Mouse (Mus musculus) frontal cortex, adult 2 months (tissue): ENCODE results near the gene Ppp1r7. TPM values are rescaled to one million over a fixed set of nuclear protein-coding genes. Genes with fewer than 3 reads are reported as not detected.
"Not testable (repeated sequence)": the region's sequence is repeated elsewhere in the genome, so short reads cannot be mapped to it uniquely, and the experiment has no call there.

Source experiments
- DNase-seq, 2 experiments: peaks; one replicate each; pipeline ENCODE4 v3.0.0; 2022; ENCODE audit warnings: low spot score in 1 of 2; ENCODE audit errors: extremely low spot score in 1 of 2
- polyA plus RNA-seq: library from polyadenylated mRNA; depleted of rRNA; stranded (reverse); fragments of >200 nt; gene quantifications from 2 replicates; pipeline ENCODE4 v1.2.3, GENCODE M21; 2012; rRNA removed

Ppp1r7 gene
- polyA plus RNA-seq, result 24.1 and 27.7 TPM in 2 replicates

DNA sequence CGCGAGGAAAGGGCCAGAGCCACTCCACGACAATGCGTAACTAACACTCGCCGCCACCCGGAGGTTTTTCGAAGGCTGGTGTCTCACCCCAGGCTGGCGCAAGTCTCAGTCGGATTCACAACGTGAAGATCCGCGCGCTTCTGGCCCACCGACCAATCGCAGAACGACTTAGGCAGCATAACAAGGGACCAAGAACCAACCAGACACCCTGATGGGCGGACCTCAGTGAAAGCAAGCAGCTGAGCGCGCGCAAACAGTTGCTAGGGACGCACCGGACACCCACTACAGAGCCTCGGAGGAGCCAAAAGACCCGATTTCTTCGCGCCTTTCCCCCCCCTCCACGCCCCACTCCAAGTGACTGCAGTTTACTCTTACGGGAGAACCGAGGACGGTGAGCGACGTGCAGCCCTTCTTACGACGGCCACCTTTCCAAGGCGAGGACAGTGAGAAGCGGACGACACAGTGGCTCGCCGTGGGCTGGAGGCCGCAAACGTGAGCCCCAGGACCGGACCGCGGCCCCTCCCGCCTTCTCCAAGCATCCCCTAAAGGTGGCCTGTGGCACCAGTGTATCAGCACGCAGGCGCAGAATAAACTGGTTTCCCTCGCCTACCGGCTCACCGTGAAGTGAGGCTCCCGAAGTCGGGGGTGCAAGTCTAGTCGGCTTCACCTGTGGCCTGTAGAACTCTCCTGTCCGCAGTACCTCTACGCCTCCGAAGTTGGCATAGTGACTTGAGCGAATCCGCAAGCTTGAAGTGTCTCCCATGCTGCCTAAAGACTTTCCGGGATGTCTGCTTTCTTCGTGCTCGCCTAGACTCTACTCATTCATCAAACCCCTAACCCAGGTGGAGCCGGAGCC, at the start of gene Ppp1r7, which contains the start of gene Pask:
Gene Ppp1r7, plus strand, starts transcription at position 207 of the 856 bp plus-strand sequence.
Gene Pask, minus strand, starts transcription at position 835 of the 856 bp plus-strand sequence.
- peak; percentile 93 to 96 for DNase-seq

DNA sequence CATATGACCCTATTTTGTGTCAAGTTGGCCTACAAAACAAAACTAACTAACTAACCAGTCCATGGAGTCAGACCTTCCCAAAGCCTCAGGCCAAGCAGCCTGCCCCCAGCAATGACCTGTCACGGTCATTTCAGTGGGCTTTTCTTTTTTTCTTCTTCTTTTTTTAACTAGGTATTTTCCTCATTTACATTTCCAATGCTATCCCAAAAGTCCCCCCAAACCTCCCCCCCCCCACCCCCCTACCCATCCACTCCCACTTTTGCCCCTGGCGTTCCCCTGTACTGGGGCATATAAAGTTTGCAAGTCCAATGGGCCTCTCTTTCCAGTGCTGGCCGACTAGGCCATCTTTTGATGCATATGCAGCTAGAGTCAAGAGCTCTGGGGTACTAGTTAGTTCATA, 48.2 kb upstream of the Ppp1r7 start:
- not testable (repeated sequence) for DNase-seq

DNA sequence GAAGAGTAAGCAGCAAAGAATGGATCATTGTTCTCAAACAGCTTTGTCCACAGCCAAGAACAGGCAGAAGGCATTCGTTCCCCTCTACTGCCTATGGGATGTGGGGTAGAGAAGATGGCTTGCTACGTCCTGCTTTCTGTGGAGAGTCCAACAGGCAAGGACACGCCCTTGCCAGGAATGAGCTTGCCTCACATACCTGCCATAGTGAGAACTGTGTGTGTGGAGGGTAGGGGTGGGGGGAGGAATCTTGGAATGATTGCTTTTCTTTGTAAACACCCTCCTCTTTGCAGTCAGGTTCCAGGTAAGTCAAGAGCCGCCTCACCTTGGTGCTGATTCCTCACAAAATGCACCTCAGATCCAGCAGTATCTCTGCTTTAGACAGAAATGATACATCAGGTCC, 42.9 kb upstream of the Ppp1r7 start:
- DNase-seq, result no peak

DNA sequence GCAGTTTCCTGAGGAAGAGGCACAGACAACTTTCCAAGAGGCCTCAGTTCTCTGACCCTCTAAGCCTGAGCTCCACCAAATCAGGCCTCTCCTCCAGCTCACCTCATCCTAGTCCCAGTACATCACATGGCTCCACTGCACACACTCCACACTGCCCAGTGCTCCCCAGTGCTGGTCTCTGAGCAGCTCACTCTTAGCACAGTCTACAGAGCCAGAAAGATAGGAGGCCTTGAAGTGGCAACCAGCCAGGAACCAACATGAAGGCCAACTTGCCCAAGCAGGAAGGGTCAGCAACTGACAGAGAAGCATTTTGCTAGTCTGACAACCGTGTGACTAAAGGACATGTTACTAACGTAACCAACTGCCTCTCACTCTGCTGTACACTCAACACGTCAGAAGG, 42.1 kb upstream of the Ppp1r7 start:
- DNase-seq, result no peak

DNA sequence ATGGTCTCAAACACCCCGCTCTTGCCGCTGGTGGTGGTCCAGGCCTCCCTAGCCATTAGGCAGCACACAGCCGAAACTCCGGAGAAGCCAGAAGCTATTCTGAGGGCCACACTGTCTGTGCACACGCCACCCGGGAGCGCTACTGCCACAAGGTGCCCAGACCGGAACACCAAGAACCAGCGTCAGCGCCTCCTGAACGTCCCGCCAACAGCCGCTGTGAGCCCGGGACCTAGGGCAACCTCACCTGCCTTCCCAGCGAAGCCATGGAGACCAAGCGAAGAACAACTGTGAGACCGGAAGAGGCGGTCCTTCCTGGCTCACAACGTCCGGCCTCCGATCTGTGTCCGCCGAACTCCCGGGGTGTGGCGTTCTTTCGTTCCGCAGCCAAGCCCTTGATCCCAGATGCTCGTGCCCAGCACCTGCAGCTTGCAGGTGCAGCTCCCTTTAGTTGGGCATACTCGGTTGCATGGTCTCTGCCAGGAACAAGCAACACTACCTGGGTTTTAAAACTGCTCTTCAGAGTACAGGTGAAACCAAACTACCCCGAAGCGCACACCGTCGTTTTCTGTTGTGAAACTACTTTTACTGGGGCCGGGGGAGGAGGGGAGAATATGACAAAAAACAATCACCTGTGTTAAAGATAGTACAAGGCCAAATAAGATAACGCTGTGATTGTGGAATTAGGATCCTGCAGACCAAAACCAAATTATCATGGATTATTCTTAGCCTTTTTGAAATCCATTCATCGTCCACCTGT, 36.9 kb upstream of the Ppp1r7 start, which contains the start of gene Mterf4:
Gene Mterf4, minus strand, starts transcription at position 335 of the 757 bp plus-strand sequence.
- DNase-seq, result peak; percentile 38 to 87

DNA sequence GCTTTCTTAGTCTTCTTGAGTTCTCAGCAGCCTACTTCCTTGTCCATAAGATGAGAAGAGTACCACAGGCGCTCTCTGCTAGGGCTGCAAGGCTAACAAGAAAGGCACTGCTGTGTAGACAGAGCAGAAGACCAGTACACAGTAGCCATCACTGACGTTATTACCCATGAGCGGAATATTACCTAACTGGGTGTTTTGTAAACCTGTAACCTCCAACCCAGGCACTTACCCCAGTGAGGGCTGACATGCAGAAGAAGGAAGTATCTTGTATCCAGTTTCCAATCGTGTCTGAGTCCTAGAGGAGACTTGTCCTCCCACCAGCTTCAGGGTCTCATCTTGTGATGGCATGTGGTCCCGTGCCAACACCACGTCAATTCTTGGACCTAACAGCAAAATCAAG, 18.7 kb upstream of the Ppp1r7 start:
- DNase-seq, result no peak

DNA sequence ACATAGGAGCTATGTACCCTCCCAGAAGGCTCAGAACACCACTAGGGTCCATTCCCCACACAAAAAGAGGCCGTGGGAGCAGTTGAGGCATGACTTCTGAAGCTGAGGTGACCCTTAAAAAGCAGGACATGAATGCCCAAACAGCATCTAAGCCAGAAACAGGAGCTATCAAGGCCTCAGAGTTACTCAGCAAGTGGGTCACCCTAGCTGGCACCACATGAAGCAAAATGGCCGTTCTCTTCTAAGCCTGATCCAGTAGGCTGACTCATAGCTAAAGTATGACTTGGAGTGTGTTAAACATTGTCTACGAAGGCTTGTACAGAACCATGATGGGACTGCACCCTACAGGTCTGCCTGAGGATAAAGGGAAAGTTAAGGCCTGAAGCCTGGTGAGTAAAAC, 16.2 kb upstream of the Ppp1r7 start:
- no peak for DNase-seq

DNA sequence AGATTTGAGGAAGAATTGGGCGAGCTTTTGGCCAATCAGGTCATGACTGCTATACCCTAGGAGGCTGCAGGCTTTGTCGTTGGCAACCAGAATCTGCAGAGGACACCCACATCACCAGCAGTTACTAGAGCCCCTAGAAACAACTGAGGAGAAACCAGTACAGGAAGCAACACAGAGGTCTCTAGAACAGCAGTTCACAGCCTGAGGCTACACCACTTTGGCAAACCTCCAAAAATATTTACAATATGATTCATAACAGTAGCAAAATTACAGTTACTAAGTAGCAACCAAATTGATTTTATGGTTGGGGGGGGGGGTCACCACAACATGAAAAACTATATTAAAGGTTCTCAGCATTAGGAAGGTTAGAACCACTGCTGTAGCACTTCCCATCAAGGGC, 8.0 kb upstream of the Ppp1r7 start:
- DNase-seq, result no peak

DNA sequence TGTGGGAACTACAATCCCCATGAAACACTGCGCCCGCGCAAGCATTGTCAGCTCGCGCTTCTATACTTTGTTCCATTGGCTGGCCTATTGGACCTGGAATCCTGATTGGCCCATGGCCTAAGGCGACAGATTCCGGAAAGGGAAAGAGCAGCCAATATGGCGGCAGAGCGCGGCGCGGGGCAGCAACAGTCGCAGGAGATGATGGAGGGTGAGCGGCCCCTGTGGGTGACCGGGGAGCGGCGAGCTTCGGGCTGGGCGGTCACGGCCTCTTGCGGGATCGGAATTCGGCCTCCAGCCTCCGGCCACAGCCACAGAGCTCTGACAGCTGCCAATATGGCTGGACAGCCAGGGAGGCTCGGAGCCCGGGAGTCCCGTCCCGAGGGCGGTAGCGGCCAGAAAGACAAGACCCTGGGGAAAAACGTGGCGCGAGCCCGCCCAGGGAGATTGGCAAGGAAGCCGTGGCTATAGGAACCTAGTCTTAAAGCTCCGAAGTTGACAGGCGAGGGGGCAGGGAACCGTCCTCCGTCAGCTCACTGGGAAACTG, 922 bp downstream of the Ppp1r7 start:
- peak; percentile 93 to 98 for DNase-seq

DNA sequence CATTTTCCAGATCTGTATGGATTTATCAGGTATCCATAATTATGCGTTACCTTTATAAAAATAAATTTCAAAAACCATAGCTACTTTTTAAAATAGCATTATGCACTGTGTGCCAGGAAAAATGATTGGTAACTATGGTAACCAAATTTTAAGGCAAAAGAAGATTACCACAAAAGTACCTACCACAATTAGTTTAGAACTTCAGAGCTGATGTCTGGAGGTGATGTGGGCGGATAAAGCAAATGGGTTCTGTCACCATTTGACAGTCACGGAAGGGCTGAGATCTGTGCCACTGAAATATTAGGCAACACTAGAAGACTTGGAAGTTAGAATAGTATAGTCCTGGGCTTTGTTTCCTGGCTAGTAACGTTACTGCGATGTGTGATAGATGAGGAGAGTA, 4.5 kb downstream of the Ppp1r7 start:
- DNase-seq, result peak in 1 of 2 experiments; percentile 25

DNA sequence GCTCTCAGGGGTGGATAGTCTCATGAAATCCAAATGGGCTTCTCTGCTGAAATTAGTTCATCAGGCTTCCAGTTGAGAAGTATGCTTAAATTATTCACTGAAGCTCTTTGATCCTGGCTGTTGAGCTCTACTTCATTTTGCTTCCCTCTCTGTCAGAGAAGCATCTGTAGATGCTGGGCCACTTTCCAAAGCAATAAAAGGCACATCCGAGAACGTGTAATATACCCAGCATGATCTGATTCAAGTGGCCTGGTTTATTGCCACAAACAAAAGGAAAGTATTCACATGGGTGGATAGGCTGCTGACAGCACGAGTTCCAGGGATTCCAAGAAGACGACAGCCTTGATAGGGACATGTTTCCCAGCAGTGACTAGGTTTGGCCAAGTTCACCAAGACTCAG, 7.0 kb downstream of the Ppp1r7 start:
- DNase-seq, result peak in 1 of 2 experiments; percentile 25

DNA sequence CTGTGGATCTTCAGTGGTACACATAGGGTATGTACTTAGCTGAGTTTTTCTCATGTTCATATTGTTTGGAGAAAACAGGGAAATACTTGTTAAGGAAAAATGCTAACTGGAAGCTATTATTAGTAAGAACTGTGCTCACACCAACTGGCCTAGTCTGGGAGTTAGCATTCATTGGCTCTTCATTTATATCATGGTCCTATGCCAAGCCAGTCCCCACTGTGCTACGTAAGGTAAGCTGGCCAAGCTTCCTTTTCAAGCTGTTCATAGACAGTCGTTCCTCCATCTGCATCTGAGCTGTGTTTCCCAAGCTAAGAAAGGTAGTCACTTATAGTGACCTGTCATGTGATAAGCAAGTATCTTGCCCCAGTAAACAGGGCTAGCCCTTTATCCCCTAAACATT, 10.1 kb downstream of the Ppp1r7 start:
- DNase-seq, result peak in 1 of 2 experiments; percentile 58

DNA sequence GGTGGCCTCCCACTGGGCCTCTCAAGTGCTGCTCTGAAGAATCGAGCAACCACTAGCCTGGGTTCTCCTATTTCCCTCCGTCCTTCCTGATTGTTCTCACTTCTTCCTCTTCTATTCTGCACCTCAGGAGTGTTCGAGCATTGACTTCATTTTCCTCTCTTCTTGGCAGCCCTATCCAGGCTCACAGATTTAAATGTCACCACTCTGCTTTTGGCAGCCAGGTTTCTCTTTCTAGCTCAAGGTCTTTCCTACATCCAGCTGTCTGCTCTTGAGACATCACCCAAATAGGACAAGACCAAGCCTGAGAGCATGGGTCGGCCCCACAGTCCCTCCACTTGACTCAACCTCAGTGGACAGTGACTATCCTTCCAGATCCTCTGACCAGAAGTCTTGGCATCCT, 20.0 kb downstream of the Ppp1r7 start:
- peak in 1 of 2 experiments; percentile 20 for DNase-seq

DNA sequence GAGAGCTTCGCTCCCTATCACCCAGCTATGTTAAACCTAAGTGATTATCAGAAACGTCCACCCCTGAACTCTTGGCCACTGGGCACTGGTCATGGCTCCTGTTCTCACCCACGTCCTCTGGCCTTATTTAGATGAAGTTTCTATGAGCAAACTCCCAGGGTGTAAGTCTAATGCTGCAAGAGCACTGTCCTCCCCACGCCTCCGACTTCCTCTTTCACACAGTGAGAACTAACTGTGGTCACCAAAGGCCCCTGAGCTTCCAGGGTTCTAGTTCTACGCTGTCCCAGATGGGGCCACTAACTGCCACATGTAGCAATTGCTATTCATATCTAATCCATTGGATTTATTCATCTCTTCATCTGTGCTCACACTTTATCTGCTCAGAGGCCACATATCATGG, 23.0 kb downstream of the Ppp1r7 start:
- DNase-seq, result no peak

DNA sequence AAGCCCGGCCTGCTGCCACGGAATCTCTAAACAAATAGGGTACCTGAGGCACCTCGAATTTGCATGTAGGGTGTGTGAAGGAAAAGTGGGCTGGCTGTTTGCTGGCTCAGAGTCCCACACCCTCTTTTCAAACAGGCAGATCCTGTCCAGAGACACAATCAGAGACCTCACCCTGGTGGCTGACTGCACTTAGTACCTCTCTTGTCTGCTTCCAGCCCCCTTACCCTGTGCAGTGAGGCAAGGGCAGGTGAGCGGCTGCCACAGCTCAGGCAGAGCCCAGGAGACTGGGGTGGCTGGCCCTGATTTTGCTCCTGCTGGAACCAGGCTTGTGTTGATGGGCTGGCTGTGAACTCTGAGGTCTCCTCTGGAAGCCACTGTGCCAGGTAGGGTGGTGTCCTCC, 31.0 kb downstream of the Ppp1r7 start, which contains the start of gene Ano7:
Gene Ano7, plus strand, starts transcription at position 266 of the 400 bp plus-strand sequence.
- no peak for DNase-seq

DNA sequence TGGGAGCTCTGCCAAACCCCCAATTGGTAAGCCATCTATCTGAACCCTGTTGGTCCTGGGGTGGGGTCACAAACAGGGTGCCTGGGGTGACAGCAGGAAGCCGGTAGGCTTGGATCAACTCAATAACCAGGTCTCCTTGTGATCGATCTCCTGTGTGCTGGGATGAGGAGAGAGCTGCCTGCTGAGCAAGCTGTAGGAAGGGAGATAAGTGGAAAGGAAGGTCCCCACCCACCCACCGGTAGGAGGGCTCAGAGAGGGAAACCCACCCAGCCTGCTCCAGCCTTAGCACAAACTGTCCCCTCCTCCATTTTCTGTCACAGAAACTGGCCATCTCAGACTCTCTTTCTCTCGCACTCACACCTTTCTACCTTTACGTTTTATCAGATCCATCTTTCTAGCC, 34.7 kb downstream of the Ppp1r7 start:
- no peak for DNase-seq

DNA sequence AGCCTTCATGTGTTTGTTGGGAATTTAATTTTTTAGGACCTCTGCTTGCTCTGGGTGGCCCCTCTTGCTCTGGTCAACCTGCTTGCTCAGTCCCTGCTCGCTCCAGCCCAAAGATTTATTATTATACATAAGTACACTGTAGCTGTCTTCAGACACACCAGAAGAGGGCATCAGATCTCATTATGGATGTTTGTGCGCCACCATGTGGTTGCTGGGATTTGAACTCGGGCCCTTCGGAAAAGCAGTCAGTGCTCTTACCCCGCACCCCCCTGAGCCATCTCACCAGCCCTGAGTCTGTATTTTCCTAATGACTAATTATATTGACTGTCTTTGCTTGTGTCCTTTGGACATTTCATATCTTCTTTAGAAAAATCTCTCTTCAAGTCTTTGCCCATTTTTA, 36.5 kb downstream of the Ppp1r7 start:
- no peak for DNase-seq

DNA sequence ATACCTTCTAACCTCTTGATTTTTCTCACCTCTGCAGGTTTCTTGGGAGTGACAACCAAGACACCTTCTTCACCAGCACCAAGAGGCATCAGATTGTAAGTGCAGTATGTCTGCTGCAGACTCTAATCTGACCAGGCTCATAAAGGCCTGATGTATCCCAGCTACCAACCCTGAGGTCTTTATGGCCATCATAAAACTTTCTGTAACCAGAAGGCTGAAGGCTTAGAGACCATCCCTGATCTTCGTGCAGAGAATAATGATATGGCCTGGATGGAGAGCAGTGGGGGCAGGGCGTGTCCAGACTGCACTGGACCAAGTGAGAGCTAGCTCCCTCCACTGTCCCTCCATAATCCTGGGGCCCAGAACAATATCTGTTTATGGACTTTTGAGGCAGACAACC, 44.5 kb downstream of the Ppp1r7 start:
- no peak for DNase-seq

DNA sequence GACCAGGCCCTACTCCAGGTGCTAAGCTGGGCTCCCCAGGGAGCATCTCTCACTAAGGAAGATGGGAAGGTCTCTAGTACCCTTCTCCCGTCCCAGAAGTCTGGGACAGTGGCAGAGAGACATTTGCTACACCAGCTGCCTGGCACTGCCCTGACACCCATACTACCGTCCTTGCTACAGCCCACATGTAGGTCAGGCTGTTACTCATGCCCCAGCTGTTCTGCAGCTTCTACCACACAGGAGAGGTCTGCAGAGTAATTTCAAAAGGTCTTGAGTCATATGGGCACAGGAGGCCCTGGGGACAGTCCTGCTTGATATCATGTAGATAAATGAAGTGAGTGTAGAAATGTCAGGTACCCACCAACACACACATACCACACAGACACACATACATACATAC, 46.3 kb downstream of the Ppp1r7 start:
- DNase-seq, result no peak

DNA sequence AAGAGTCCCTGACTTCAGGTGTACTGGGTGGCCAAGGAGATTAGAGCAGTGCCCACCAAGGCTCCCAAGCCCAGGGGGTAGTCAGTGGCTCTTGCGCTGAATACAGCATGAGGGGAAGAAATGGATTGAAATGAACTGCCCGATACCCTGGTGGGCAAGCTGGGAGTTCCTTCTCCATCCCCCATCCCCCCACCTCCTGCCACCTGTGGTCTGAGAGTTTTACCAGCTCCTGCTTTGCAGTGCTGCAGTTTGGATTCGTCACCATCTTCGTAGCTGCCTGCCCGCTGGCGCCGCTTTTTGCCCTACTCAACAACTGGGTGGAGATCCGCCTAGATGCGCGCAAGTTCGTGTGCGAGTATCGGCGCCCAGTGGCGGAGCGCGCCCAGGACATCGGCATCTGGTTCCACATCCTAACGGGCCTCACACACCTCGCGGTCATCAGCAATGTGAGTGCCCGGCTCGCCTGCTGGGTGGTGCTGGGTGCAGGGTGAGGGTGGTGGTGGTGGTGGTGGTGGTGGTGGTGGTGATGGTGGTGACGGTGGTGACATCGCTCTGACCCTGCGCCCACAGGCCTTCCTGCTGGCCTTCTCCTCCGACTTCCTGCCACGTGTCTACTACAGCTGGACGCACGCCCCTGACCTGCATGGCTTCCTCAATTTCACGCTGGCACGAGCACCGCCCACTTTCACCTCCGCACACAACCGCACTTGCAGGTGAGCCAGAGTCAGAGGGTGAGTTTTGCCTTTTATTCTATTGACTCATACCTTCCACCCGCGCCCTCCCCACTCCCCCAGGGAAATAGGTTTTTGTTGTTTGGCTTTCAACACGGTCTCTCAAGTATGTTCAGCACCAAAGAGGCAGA, 58.8 kb downstream of the Ppp1r7 start:
- DNase-seq, result no peak
